Mouse (Mus musculus): ENCODE data around the gene Tmem170.
"Not testable (repeated sequence)": the region's sequence is repeated elsewhere in the genome, so short reads cannot be mapped to it uniquely, and the experiment has no call there.

Tmem170 gene

DNA sequence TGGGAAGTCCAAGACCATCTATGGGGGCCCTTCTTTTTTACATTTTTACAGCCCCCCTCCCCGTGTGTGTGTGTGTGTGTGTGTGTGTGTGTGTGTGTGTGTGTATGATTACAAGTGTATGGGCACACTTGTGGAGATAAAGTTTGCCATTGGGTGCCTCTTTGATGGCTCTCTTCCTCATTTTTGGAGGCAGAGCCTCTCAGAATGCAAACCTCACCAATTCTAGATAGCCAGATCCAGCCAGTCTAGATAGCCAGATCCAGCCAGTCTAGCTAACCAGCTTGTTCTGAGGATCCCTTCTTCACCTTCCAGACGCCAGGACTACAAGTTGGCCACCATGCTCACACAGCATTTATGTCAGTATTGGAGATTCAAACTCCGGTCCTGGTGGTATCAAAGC, 5.3 kb downstream of the Tmem170 start:
- no peak for DNase-seq

DNA sequence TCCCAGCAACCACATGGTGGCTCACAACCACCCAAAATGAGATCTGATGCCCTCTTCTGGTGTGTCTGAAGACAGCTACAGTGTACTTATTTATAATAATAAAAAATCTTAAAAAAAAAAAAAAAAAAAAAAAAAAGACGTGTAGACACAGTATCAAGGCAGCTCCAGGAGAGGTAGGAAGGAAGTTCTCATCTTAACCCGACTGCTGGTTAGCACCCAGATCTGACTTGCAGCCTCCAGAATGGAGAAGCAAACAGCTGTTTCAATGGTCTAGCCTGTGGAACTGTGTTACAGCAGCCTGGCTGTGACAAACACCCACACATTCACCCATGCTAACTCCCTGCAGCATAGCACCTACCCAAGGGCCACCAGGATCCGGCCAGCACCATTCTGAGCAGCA, 6.2 kb downstream of the Tmem170 start:
- DNase-seq: no peak

DNA sequence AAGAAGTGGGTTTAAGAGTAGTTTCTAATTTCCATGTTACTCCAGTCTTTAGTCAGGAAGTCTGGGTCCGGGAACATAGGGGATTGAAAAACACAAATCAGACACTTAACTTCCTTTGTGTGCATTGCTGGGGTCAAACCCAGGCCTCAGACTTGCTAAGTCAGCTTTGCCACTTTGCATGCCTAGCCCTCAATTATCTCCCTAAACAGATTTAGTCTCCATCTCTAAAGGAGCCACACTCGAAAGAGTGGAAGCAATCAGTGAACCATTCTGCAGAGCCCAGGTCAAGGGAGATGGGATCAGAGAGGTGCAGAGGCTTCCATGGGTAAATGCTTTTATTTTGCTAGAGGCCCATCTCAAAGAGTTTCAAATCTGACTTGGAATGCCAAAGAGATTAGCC, 7.9 kb downstream of the Tmem170 start:
- no peak for DNase-seq

DNA sequence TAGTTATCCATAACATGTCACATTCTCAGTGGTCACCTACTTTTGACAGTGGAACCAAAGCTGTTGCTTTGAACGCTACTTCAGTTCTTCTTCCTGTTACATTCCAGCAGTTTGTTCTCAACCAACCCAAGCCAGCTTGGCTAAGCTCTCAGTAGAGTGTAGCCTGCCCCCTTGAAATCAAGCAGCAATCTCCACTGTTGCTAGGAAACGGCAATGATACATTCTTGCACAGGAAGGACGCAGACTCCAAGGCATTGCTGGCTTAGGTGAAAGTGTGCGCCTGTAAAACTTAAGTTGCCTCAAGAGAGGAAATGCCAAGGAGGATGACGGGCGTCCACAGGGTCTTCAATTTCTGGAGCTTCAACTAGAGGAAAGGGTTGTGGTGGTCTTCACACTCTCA, 10.7 kb downstream of the Tmem170 start:
- DNase-seq: no peak

DNA sequence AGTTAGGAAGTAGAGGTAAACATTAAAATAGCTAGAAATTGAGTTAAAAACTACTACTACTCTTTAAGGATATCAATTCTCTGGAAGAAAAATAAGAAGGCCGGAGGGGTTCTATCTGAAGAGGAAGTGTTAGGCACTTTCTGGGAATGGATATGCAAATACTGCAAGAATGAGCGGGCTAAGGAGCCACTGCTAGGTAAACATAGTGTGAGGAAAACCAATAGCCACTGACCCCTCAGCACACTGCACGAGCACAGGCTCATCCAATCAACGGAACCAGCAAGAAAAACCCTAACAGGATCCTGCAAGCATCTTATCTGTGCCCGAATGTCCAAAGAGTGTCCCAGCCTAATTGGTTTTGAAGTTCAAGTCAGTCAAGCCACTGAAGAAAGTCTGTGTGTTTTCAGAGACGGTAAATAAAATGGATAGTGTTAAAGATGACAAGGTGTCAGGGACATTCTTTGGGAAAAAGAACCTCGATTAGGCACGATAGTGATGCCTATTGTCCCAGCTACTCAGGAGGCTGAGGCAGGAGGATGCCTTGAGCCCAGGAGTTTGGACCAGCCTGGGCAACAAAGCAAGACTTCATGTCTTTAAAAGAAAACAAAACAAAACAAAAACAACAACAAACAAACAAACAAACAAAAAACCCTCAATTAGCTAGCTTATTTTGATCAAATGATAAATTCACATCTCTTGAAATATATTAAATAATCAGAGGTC, 11.3 kb downstream of the Tmem170 start:
- no peak for DNase-seq

DNA sequence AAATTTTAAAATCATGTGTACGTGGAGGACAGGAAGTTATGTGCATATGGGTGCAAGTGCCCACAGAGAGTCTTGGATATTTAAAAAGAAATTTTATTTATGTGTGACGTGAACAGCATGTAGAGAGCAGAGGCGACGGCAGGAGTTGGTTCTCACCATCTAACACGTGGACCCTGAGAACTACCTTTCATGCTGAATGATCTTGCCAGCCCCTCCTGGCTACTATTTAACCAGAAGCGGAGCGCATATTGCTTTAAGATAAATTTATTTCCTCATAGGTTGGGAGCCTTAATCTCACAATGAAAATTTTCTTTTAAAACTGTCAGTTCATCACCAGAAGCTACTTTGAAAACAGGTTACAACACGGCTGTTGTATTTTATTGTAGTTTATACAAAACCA, 11.9 kb downstream of the Tmem170 start:
- DNase-seq: no peak

DNA sequence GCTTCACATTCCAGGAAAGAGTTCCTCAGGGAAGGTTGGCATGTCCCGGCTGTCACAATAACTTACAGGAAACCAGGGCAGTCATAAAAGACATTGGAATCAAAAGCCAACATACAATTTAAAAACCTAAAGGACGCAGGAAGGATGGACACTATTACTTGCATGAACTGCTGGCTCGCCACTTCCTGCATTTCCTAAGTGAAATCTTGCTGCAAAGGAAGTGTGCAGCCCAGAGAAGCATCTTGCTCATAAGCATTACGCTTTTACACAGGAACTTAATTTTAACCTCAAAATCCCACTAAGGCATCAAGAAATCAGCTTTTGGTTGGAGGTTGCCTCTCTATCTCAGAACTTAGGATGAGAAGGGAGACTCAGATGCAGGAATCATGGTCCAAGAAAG, 13.3 kb downstream of the Tmem170 start:
- DNase-seq: no peak

DNA sequence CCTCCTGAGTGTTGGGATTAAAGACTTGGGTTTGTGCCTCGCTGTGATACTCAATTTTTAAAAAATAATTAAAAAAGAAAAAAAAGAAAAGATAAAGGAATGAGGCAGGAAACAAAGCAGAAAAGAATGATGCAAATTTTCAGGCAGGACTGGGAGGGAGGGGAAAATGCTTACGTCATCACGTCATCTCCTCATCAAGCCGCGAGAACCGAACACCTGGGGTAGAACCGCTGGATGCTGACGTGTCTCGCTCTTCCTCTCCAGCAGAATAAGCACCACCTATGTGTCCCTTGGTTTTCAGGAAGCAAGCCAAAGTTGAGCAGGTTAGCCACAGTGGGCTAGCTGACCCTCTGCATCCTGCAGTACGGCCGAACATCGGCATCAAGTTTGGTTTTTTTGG, 20.6 kb downstream of the Tmem170 start:
- DNase-seq: no peak

DNA sequence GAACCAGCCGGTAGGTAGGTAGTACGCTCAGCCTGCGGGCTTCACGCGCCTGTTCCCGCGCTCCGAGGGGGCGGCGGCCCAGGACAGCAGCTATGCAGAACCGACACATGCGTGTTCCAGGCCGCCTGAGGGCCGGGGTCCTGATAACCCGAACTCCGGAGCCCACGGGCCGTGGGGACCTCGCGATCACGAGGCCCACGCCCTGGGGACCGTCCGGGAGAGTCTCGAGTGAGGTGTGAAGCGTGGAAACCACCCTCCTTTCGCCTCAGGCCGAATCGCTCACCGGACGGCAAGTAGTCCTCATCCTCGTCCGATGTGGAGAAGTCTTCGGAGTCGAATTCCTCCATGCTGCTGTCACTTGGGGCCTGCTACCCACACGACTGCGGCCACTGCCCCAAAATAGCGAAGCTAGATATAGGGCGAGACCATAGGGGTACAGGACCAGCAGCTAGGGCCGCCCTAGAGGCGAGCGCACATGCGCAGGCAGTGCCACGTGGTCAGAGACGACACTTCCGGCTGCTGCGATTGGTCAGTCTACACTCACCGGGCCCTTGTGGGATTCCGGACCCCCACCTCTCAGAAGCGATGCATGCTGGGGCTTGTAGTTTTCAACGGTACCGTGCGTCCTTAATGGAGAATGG, 22.6 kb downstream of the Tmem170 start, which contains the start of gene Cfdp1:
TSS of gene Cfdp1 (minus strand) at position 431 of the 641 bp plus-strand sequence.
- DNase-seq: peak; percentile 90

DNA sequence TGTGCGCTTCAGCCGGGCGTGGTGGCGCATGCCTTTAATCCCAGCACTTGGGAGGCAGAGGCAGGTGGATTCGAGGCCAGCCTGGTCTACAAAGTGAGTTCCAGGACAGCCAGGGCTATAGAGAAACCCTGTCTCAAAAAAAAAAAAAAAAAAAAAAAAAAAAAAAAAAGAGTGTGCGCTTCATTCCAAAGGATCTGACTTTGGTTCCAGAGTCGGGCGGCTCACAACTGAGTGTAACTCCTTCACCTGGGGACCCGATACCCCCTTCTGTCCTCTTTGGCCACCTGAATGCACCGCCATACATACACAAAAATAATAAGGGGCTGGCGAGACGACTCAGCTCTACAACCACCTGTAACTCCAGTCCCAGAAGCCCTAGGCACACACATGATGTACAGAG, 23.3 kb downstream of the Tmem170 start:
- DNase-seq: not testable (repeated sequence)

DNA sequence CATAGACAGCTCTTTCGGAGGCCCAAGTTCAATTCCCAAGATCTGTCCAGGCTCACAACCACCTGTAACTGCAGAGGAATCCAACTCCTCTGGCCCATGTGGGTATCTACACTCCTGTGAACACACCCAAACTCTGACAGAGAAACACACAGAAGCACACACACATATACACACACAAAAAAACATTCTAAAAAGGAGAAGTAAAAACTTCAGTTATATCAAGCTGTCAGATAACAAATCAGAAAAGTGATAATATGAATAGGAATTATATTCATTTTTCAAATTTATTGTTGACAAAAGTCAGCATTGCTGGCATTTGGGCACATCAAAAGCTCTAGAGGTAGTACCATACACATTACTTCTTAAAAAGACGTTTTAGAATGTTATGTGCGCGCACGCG, 29.8 kb downstream of the Tmem170 start:
- DNase-seq: no peak

DNA sequence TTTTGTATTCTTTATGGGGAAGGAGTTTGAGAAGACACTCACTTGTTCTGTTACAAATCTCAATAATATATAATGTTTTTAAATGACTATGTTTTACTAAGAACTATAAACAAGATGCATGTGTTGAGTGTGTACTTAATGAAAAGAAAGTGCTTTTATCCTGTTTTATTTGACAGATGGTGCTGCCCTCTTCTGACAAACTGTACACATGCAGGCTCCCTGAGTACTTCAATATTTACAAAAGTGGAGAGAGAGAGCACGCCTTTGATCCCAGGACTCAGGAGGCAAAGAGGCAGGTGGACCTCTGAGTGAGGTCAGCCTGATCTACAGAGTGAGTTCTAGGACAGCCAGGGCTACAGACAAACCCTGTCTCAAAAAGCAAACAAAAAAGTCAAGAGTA, 41.0 kb downstream of the Tmem170 start:
- DNase-seq: no peak

DNA sequence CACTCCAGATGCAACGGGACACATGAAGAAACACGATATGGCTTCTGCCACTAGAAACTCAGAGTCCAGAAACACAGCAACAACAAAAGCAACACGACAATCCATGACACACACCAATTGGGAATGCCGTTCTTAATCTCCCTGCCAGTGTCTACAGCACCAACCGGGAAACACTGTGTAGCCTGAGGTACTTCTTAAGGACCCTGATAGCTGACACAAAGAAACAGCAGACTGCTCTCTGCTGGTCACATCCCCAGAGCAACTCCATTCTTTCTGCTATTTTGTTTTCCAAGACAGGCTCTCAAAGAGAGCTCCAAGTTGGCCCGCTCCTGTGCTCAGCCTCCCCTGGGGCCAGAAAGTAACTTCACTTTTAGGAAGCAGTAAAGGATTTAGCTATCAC, 42.5 kb downstream of the Tmem170 start:
- no peak for DNase-seq

DNA sequence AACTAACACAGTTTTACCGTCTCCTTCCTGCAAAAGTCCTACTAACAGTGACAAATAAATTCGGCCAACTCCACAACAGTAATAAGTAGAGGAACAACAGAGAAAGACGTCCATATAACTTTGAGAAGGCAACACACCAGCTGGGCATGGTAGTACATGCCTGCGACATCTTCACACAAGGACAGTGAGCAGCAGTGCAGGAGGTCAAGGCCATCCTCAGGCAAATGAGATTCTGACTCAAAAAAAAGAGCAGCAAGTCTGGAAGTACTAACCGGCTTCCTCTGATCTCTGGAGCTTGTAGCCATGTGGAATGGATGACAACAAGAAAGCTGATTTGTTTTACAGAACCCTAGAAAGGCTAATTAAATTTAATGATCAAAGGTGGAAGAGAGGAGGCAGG, 43.6 kb downstream of the Tmem170 start:
- no peak for DNase-seq

DNA sequence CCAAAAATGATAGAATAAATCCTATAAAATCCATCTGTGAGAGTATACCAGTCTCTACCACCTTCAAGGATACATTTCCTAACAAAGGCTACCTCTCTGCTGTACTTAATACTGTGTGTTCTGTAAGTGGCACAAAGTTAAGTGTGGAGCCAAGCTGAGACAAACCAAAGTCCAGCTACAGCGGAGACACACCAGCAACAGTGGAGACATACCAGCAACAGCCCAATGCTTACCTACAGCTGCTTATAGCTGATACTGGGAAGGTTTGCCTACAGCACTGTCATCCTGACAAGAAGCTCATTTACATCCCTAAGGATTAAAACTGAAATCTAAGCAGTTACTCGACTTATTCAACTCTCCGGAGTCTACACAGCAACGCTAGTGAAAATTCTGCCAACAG, 44.6 kb downstream of the Tmem170 start:
- DNase-seq: no peak

DNA sequence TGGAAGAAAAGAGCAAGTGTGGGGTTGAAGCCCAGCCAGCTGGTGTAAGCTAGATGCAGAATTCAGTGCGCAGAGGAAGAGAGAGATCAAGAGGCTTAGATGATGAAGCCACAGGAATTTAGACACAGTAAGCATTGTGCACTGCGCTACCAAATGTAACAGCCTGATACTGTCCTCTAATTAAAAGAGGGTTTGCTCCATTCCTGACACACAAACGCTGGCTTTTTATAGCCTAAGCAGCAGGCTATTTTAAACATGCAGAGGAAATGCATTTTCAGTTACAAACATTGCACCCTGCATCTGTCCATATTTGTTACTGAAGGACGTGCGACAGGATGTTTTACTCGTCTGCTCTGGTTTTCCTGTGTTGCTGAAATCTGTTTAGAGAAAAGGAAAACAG, 48.0 kb downstream of the Tmem170 start:
- DNase-seq: no peak

DNA sequence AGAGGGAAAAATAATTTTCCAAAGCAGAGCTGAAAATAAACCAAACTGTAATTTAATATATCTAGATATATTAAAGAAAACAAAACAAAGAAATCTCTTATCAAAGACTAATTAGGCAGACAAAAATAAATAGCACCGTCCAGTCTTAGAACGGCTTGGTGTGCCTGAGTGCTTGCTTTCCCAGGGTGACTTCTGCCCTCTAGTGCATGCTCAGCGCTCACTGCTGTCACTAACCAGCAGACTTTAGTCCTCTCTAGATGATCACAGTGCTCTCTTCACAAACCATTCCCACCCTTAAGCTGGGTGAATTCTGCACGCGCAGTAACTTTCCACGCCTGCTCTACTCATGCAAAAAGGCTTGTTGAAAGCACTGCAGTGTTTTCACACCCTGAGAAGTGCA, 51.3 kb downstream of the Tmem170 start:
- no peak for DNase-seq

DNA sequence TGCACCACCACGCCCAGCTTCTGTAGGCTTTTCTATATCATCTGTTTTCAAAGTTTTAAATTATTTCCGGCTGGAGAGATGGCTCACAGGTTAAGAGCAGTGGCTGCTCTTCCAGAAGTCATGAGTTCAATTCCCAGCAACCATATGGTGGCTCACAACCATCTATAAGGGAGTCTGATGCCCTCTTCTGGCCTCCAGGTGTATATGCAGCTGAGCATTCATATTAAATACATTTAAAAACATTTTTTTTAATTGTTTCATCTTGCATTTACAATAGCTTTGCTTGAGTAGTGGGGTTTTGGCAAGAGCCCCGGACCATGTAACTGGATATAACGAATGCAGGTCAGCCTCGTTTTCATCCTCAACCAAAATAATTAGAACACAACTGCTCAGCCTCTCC, 52.2 kb downstream of the Tmem170 start:
- no peak for DNase-seq

DNA sequence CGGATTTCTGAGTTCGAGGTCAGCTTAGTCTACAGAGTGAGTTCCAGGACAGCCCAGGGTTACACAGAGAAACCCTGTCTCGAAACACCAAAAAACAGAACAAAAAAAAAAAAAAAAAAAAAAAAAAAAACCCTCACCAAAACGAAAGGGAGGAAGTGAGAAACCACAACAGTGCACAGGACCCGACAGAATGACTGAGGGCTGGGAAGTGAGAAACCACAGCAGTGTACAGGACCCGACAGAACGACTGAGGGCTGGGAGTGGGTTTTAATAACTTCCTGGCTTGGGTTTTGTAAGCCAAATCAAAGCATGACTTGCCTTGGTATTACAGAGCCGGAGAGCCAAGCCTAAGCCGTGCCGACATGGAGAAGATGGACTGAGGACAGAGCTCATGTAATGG, 55.4 kb downstream of the Tmem170 start:
- no peak for DNase-seq

DNA sequence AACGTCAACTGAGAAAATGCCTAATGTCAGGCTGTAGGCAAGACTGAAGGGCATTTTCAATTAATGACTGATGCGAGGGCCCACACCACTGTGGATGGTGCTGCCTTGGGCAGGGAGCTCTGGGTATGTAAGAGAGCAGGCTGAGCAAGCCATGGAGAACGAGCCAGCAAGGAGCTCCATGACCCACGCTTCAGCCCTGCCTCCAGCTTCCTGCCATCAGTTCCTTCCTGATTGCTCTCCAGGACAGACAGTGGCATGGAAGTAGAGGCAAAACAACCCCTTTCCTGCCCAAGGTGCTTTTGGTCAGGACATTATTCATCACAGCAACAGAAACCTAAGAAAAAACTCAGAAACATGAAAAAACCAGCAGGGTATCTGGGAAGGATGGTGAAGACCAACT, 55.9 kb downstream of the Tmem170 start:
- DNase-seq: no peak

DNA sequence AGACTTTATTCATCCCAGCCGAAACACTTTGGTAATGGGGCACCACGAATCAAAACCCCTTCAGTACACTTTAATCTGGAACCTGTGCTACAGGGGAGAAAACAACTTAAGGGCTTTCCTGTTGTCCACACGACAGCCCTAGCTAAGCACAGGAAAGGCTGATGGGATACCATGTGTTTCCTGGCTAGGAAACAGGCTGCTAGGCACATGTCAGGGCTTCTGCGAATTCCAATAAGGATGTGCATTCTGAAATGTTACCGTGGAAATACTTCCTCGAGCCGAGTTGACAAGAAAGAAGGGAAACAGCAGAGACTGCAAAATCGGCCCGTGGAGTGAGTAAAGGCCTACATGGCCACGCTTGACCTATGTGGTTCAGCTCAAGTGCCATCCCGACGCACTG, 56.5 kb downstream of the Tmem170 start:
- DNase-seq: no peak

DNA sequence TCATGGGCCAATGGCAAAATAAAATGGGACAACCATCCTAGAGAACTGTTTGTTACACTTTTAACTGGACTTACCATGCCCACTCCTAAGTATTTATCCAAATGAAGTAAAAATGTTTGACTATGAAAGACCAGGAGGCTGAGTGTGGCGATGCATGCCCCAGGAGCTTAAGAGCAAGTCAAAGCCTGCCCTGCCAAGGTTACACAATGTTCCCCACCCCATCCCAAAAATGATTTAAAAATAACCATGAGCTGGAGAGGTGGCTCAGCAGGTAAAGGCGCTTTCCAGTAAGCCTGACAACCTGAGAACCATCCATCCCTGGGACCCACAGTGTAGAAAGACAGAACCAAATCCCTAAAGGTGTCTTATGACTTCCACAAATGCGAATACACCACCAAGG, 58.0 kb downstream of the Tmem170 start:
- no peak for DNase-seq

DNA sequence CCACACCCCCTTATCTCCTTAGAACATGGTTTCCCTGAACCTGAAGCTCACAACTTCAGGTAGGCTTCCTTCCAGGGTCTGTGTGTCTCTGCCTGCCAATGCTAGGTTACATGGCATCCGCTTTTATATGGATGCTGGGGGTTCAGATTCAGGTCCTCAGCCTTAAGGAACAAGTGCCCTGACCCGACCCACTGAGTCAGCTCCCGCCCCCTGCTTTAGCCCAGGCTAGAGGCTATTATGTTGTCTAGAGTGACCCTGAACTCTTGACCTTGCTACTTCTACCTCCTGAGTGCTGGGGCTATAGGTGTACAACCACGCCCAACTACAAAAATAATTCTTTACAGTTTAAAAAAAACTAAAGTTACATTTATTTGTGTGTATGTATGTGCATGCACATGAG, 61.5 kb downstream of the Tmem170 start:
- DNase-seq: no peak

DNA sequence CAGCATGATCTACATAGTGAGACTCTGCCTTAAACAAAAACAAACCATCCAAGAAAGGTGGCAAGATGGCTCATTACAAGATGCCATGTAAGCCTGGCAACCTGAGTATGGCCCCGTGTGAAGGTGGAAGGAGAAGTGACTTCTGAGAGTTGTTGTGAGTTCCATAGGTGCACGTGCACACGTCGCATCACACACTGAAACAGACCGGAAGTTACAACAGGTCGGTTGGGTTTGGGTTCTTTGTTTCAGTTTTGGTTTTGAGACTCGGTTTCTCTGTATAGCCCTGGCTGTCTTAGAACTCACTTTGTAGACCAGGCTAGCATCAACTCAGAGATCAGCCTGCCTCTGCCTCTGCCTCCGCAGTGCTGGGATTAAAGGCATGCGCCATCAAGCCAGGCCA, 62.7 kb downstream of the Tmem170 start:
- DNase-seq: no peak

All from right cerebral cortex, postnatal 4 days (tissue).